Mouse (Mus musculus): ENCODE results near the gene Shcbp1. TPM values are rescaled to one million over a fixed set of nuclear protein-coding genes. Genes with fewer than 3 reads are reported as not detected.
"Not testable (repeated sequence)": the region's sequence is repeated elsewhere in the genome, so short reads cannot be mapped to it uniquely, and the experiment has no call there.

Gene Shcbp1
- total RNA-seq (2021): 1 to 10 TPM in 1 of 2 experiments, under 1 TPM in 1; 0.83 to 1.3 TPM
- long read RNA-seq, experiment 1: 0 reads
- long read RNA-seq, experiment 2, partial matches to known transcripts: 0 of 1 reads
- long read RNA-seq, experiment 2, other reads (novel, unspliced or antisense): 0 of 1 reads

GRCm38 (mm10) chr8:4779254-4780055 lies at the start of gene Shcbp1:
Shcbp1 (minus strand) TSS chr8:4779567.
- TF ChIP-seq CTCF (conservative IDR thresholded peaks at IDR 0.05): peak; percentile 85
- Histone ChIP-seq H3K4me3 (peak within 1 kb of the TSS; percentile 73), H3K27ac (no peak within 1 kb of the TSS)
- peak; percentile 92 for DNase-seq (ENCODE audit: low spot score in 2 of 2)

GRCm38 (mm10) chr8:4808831-4809230 lies 29.5 kb upstream of the Shcbp1 start:
- Histone ChIP-seq H3K4me3 (no peak overlapping the region), H3K27ac (no peak overlapping the region)
- no peak for DNase-seq (ENCODE audit: low spot score in 2 of 2)
- TF ChIP-seq CTCF (conservative IDR thresholded peaks at IDR 0.05): no peak

- peak; percentile 72 for TF ChIP-seq CTCF (conservative IDR thresholded peaks at IDR 0.05)
- Histone ChIP-seq H3K27ac (no peak overlapping the region), H3K4me3 (no peak overlapping the region)
- DNase-seq (ENCODE audit: low spot score in 2 of 2): peak in 1 of 2 experiments; percentile 45
These were observed 21.3 kb upstream of the Shcbp1 start for GRCm38 (mm10) chr8:4800524-4801122.

GRCm38 (mm10) chr8:4778266-4778665 lies 1.1 kb downstream of the Shcbp1 start:
- no peak for TF ChIP-seq CTCF (conservative IDR thresholded peaks at IDR 0.05)
- no peak for DNase-seq (ENCODE audit: low spot score in 2 of 2)
- Histone ChIP-seq H3K4me3 (no peak overlapping the region), H3K27ac (no peak overlapping the region)

- peak in 1 of 2 experiments; percentile 24 for DNase-seq (ENCODE audit: low spot score in 2 of 2)
- H3K27ac ChIP-seq: no peak overlapping the region
- no peak for TF ChIP-seq CTCF (conservative IDR thresholded peaks at IDR 0.05)
- H3K4me3 ChIP-seq: no peak overlapping the region
These were observed 14.6 kb downstream of the Shcbp1 start for GRCm38 (mm10) chr8:4764751-4765150.

GRCm38 (mm10) chr8:4753048-4753447 lies 26.3 kb downstream of the Shcbp1 start:
- no peak for DNase-seq (ENCODE audit: low spot score in 2 of 2)
- no peak for TF ChIP-seq CTCF (conservative IDR thresholded peaks at IDR 0.05)
- H3K27ac ChIP-seq: no peak overlapping the region
- no peak overlapping the region for H3K4me3 ChIP-seq

DNA sequence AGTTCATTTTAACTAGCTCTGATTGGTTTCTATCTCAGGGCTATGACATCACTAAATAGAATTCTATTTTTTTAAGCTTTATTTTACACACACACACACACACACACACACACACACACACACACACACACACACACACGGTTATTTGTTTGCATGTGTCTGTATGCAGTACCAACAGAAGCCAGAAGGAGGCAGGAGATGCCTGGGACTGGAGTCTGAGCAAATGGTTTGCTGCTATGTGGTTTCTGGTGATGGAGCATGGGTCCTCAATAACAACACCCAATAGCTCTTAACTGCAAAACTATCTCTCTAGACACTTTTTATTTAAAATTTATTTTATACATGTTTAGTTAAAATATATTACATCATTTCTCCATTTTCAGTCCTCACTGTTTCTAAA lies 48.4 kb downstream of the Shcbp1 start:
- no peak overlapping the region for H3K27ac ChIP-seq
- DNase-seq (ENCODE audit: low spot score in 2 of 2): no peak
- no peak for TF ChIP-seq CTCF (conservative IDR thresholded peaks at IDR 0.05)
- no peak overlapping the region for H3K4me3 ChIP-seq

GRCm38 (mm10) chr8:4715546-4715945 lies 63.8 kb downstream of the Shcbp1 start:
- Histone ChIP-seq H3K4me3 (no peak overlapping the region), H3K27ac (no peak overlapping the region)
- TF ChIP-seq CTCF (conservative IDR thresholded peaks at IDR 0.05): no peak
- no peak for DNase-seq (ENCODE audit: low spot score in 2 of 2)

DNA sequence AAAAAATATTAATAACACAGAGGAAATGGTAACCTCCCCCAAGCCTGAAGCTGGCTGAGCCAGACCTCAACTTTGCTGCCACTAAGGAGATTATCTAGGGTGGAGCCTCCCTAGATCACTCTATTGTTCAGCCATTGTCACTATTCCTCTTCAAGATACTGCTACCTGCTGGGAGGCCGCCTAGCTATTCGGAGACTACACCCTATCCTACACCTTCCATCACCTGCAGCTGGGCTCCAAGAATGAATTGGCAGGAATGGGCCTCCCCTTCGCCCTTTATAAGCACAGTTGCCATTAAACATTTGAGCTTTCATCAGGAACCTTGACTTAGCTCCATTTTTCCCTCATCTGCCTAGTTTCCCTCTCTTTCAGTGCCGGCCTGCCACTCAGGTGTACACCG lies 71.0 kb downstream of the Shcbp1 start:
- H3K4me3 ChIP-seq; H3K27ac ChIP-seq; DNase-seq (ENCODE audit: low spot score in 2 of 2): not testable (repeated sequence)

DNA sequence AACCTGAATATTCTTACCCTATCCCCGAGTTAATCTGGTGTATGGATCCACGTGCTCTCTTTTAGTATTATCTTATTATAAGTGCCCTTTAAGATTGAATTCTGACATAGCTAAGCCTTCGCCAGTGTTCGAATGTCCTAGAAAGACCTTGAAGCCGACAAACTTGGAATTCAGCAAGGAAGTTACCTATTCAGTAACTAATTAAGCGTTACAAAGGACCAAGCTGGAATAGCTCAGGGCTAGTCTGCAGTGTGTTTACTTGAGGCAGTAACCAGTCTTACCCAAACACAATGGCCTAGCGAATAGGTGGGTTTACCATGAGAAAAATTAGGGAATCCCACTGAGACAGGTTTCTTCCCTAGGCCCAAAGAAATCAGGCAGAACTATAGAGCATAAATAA lies 71.5 kb downstream of the Shcbp1 start:
- H3K27ac ChIP-seq; H3K4me3 ChIP-seq; DNase-seq (ENCODE audit: low spot score in 2 of 2): not testable (repeated sequence)

DNA sequence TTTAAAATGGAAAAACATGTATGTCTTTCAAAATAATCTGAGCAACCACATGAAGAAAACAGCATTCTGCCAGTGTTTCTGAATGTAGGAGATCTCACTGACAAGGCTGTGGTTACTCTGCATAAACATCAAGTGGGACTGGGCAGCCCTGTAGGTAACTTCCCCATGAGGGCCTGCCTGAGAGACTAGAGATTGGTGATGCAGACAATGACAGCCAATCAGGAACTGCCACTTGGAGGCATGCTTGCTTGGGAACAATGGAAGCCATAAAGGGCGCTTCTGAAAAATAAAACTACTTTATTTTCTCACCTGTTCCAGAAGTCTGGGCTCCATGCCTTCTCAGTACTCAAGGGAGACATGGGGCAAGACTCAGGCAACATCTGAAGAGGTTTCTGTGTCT lies 87.7 kb downstream of the Shcbp1 start:
- no peak for TF ChIP-seq CTCF (conservative IDR thresholded peaks at IDR 0.05)
- Histone ChIP-seq H3K27ac (no peak overlapping the region), H3K4me3 (no peak overlapping the region)
- no peak for DNase-seq (ENCODE audit: low spot score in 2 of 2)

Other genes starting within 250 kb of the Shcbp1 start
- 10 to 100 TPM; 14.1 to 14.4 TPM for gene Zfp958, start 166.4 kb downstream of the Shcbp1 start, total RNA-seq (2021)

Data from layer of hippocampus, adult 2 months (tissue).